Mouse (Mus musculus): Measurements from ENCODE around the gene Bub3. TPM values are rescaled to one million over a fixed set of nuclear protein-coding genes. Genes with fewer than 3 reads are reported as not detected.

Gene Bub3
- total RNA-seq, 2 experiments from 2014 or later, result 26.6 to 34.1 TPM

DNA sequence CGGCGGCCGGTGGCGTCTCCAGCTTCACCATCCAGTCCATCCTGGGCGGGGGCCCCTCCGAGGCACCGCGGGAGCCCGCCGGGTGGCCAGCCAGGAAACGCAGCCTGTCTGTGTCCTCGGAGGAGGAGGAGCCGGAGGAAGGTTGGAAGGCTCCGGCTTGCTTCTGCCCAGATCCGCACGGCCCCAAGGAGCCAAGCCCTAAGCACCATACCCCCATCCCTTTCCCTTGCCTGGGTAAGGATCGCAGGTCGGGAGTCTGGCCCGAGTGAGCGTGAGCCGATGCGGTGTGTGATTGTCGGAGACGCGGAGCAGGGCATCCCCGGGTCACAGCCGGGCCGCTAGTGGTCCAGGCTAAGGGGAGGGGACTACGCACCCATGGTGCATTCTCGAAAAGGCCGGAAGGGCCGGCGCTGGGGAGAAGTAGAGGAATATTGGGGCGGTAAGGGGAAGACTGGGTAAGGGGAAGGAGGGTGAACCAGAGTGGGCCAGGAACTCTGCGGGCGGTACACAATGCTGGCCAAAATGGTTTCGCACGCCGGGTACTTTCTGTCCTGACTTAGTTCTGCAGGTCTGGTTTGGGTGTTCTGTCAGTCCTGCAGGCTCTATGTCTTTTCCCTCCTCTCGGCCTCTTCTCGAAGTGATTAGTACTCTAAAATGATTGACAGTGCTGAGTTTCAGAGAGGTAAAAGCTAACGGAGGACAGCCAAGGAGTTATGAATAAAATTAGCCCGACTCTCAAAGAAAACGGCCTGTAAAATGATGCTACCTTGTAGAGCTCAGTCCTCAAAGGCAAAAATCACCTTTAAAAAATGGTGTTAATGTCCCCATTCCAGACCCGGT is 5.5 kb upstream of the Bub3 start:
- intact Hi-C loops (cut with DNase I), result loop anchor here (1.0 to 10.0 kb wide), 4 partner anchors 10 to 1300 kb away; partner anchors contain the start of genes Abraxas2, Acadsb, Eef1akmt2 and Ikzf5
- peak in 1 of 2 experiments; percentile 25 for DNase-seq

DNA sequence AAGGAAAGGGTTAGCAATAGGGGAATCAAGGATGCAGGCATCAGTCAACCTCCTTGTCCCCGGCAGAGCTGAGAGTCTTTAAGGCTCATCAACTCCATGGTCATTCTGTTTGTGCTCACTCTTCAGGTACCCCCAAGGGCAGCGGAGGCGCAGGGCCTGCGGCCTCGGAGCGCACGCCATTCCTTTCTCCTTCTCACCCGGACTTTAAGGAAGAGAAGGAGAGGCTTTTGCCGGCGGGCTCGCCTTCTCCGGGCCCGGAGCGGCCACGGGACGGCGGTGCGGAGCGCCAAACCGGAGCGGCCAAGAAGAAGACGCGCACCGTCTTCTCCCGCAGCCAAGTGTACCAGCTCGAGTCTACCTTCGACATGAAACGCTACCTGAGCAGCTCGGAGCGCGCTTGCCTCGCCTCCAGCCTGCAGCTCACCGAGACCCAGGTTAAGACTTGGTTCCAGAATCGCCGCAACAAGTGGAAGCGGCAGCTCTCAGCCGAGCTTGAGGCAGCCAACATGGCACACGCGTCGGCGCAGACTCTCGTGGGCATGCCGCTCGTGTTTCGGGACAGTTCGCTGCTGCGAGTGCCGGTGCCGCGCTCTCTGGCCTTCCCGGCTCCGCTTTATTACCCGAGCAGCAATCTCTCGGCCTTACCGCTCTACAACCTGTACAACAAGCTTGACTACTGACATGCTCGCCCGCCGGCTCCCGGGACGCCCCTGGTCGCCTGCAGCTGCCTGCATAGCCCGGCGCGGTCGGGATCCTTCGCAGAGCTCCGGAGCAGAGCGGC is 4.5 kb upstream of the Bub3 start:
- intact Hi-C loops (cut with DNase I), result loop anchor here (1.0 to 10.0 kb wide), 3 partner anchors 11 to 1299 kb away; partner anchors contain the start of genes Abraxas2, Acadsb, Eef1akmt2 and Ikzf5
- DNase-seq, result peak in 1 of 2 experiments; percentile 61

DNA sequence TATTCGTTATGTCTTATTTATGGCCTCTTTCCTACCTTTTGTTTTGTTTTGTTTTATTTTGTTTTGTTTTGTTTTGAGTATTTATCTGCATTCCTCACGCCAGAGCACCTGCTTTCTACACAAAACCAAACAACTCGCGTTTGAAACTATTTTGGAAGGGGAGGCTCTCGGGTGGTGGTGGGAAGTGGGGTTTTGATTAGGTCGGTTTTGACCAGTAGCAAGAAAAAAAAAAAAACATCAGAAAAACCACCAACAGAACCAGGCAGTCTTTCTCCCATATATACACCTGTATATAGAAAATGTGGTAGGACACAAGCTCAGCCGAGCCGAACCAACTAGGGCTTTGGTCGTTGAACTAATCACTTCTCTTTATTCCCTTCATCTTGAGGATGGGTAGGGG is 3.9 kb upstream of the Bub3 start:
- DNase-seq, result no peak
- intact Hi-C loops (cut with DNase I), result loop anchor here (5.0 to 10.0 kb wide), 2 partner anchors 144 to 1299 kb away; partner anchors contain the start of genes Abraxas2, Acadsb, Eef1akmt2 and Ikzf5

DNA sequence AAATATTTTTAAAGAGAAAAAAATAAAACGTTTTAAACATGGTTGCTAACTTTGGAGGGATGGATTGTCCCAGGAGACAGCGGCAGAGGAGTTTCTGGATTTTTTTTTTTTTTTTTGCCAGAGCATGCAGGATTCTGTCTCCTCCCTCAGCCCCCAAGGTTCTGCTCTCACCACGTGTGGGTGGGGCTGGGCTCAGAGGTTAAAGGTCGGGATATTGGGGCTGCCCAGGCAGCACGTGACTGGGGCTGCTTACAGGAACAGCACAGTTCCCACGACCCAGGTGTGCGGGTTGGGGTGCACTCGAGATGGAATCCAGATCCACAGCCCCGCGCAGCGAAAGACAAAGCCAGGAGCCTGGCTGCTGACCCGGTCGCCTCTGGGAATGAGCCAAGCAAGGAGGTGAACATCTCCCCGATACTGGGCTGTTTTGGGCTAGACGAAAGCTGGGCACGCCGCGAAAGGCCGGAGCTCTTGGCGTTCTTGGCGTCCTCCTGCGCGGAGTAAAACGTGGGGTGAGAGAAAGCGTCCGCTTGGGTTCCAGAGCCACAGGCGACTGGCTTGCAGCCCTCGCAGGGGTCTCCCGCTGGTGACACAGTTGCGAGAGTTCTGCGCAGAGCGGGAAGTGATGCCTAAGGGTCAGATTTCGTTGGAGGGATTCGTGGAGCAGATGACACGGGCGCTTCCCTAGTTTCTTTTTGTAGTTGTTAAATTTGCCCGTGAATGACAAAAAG is 3.3 kb upstream of the Bub3 start:
- peak in 1 of 2 experiments; percentile 53 for DNase-seq
- intact Hi-C loops (cut with DNase I), result loop anchor here (5.0 to 10.0 kb wide), 2 partner anchors 144 to 1298 kb away; partner anchors contain the start of genes Abraxas2, Acadsb, Eef1akmt2 and Ikzf5

DNA sequence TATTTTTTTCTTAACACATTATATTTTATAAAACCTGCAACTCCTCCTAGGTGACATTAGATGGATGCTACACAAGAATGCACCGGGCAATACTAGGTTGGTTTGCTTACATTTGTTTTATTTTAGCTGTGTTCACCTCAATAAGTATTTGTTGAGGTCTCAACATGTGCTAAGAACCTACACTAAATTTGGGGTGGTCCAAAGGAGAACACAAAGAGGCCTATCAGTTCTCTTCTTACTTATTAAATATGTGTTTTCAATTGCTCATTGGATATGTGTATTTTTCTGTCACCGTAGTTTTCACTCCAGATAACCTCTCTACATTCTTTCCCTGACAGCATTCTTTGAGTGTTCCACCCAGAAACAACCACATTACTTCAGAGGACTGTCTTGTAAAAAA is 2.3 kb upstream of the Bub3 start:
- DNase-seq, result no peak
- intact Hi-C loops (cut with DNase I), result loop anchor here (5.0 to 10.0 kb wide), 2 partner anchors 145 to 1297 kb away; partner anchors contain the start of genes Abraxas2, Acadsb, Eef1akmt2 and Ikzf5

DNA sequence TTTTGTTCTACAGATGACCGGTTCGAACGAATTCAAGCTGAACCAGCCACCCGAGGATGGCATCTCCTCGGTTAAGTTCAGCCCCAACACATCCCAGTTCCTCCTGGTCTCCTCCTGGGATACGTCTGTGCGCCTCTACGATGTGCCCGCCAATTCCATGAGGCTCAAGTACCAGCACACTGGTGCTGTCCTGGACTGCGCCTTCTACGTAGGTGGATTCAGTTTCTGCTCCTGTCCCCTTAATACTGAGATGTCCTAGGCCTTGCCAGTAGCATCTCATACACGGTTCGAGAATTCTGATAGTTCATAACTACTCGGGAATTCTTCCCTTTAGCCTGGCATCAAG is 648 bp downstream of the Bub3 start:
- intact Hi-C loops (cut with DNase I), result loop anchor here (5.0 kb wide), 2 partner anchors 198 to 693 kb away; partner anchors contain the start of genes 2310057M21Rik and Plekha1
- no peak for DNase-seq

DNA sequence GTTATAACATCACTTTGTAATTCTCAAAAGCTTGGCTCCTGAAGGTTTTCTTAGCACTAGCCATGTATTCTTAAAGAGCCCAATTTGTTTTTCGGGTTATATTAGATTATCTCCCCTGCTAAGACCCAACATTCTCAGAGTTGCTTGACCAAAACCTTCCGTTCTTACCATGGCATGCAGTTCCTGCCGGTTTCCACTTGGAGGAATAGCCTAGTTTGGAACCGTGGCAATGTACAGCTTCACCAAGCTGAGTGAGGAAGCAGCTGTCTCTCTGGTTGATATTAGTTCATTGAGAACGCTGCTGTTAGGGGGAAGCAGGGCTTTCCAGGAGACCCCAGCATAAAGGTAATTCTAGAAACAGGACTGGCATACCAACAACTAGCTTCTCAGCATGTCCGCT is 15.2 kb downstream of the Bub3 start:
- no peak for DNase-seq
- intact Hi-C loops (cut with DNase I), result no loop called here

DNA sequence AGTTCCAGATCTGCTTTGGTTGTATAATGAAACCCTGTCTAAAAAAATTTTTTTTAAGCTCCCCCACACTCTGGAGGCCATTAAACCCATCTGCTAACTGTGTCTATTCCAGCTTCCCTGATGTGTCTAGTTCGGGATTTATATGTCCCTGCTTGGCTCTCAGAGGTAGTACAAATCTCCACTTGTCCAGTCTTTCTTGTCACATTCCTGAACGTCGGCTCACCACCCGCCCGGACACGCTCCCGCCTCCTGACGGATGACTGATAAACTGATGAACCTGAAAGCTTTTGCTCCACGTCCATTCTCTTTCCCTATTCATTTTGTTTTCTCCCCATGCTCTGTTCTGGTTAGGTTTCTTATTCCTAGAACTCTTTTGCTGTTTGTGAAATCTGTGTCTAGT is 22.2 kb downstream of the Bub3 start:
- DNase-seq, result no peak
- intact Hi-C loops (cut with DNase I), result no loop called here

DNA sequence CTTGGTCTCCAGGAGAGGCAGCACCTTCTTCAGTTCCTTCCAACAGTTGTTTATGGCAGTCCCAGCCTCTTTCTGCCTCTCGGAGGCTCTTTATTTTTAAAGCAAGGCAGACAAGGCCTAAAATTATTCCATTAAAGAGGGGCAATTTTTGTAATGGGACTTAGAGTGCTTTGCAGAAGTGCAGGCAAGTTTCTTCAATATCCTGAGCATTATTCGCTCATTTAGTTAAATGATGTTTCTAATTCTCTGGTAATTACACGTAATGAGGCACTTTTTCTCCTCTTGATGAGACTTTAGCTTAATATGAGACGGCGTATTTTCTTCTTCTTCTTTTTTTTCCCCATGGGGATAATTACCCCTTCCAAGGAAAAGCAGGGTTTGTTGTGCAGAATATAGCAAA is 25.5 kb downstream of the Bub3 start:
- no peak for DNase-seq
- intact Hi-C loops (cut with DNase I), result no loop called here

DNA sequence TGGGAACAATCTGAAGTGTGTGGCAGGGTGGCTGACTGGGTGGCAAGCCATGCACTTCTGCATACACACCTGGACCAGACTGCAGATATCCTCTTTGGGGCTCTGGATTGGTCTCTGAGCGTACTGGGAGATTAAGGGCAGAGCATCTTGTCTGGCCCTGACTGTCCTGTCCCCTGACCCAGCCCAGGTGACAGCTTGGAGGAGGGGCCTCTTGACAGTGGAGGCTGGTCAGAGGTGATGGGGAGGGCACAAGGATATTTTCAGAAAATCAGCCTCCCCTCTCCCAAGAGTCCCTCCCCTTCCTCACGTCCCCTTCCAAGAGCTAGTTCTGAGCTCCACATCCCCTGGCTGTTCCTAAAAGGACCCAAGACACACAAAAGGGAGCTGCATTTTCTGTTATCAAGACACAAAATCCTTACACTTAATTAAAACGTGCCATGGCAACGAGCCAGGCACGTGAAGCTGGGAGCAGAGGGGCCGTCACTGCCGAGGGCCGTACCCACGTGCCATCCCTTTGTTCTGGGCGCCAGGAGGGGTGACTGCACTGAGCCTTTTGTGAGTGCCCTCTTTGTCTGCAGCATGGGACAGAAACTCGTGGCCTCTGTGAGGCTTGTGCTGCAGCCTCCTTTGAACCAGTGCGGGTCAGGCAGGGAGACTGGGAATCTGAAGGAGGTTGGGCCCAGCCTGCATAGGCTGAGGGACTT is 37.9 kb downstream of the Bub3 start:
- intact Hi-C loops (cut with DNase I), result no loop called here
- DNase-seq, result no peak

DNA sequence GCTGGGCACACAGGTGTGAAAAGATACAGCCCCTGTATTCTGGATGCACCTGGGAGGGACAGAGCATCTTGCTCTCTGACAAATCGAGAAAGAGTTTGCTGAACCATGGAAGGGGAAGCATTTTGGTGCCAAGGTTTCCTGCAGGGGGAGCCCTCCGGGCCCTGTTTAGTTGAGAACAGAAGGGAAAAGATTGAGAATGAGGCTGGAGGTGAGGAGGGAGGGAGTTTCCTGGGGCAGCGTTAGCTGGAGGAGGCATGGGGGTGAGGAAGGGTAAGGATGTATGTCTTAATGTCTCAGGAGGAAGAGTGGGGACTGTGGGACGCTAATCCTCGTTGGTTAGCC is 38.4 kb downstream of the Bub3 start:
- no peak for DNase-seq
- intact Hi-C loops (cut with DNase I), result no loop called here

DNA sequence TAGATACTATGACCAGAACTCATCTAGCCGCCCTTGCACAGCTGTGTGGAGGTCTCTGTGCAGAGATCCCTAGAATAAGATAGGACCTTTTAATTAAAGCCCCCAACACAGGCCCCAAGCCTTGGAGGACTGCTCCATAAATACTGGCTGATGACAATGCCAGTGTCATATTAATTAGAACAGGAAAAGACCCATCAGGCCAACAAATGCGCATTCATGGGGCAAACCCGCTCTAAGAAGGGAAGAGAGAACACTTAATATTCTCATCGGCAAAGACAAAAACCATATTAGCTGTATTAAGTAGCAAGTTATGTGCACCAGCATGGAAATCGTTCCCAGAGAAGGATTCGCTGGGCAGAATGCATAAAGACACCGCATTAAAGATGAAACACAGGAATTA is 42.1 kb downstream of the Bub3 start:
- intact Hi-C loops (cut with DNase I), result no loop called here
- DNase-seq, result no peak

DNA sequence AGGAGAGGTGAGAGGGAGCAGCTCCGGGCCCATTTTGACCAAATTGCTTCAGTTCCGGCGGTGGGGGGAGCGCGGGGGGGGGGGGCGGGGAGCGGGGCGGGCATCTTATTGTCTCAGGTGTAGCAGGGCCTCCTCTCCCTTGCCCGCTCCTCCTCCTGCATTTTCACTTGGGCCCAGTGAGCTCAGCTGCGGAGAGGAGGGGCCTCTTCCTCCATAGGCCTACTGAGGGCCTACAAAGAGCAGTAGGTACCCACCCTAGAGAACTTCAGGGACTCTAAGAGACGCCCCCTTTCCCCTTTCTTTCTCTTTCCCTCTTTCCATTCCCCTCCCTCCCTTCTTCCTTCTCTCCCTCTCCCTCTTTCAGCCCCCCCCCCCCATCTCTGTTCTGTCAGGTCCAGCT is 43.2 kb downstream of the Bub3 start:
- DNase-seq, result no peak
- intact Hi-C loops (cut with DNase I), result no loop called here

DNA sequence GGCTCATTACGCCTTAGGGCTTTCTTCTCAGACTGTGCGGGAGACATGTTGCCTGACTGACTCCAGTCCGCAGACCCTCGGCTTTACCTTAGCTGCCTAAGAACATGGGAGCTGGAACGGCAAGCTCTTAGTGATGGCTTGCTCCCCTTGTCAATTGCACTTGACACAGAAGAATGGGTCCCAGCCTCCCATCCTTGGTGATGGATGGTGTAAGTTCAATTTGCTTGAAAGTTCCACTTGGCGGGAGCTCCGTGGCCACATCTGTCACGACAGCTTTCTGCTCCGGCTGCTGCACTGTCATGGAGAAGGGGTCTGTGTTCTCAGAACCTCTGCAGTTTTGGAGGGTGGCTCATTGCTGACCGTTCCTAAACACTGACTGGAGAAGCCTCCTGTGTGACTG is 44.9 kb downstream of the Bub3 start:
- no peak for DNase-seq
- intact Hi-C loops (cut with DNase I), result no loop called here

DNA sequence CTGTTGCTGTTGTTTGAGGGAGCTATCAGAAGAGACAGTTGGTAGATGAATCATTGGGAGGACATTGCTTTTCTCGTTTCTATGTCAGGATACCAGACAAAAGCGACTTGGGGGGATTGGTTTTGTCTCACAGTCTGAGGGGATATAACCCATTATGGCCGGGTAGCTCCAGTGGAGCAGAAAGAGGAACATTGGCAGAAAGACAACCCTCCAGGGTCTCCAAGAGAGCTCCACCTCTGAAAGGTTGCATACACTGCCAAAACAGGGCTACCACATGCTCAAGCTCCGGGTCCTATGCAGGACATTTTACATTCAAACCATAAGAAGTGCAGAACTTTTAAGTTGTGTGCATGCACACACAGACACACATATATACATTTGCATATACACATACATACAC is 45.5 kb downstream of the Bub3 start:
- intact Hi-C loops (cut with DNase I), result no loop called here
- no peak for DNase-seq

DNA sequence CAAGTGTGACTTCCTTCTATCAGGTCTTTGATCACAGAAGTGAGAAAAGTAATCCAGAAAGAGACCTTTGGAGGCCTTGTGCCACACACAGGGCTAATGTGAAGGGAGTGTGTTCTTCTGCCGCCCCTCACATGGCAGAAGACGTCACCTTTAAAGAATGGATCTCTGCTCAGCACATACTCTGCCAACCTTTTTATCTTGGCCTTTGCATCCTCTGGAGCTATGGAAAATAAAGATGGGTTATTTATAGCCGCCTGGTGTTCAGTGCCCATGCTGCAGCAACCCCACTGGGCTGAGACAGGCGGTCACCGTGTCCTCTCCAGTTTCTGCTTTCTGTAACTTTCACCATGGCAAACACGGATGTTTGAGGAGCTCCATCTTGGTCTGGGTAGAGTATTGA is 48.0 kb downstream of the Bub3 start:
- no peak for DNase-seq
- intact Hi-C loops (cut with DNase I), result no loop called here

DNA sequence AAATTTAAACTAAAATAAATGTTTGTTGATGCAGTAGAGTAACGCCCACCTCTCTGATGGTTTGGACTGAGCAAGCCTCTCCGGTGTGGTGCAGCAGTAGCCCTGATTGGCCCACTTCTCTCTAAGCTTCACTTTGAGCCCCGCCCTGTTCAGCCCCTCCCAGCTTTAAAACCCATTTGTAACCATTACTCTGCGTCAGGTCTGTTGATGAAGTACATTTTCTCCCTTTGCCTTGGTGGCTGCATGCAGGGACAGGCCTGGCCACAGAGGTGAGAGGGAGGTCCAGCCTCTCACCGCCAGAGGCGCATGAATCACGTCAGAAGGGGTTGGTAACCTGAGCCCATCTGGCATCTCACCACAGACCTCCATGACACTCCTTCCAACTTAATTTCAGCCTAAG is 49.7 kb downstream of the Bub3 start:
- intact Hi-C loops (cut with DNase I), result no loop called here
- no peak for DNase-seq
